Mouse (Mus musculus) liver, embryonic 11.5 days (tissue): ENCODE measurements around the gene Scgb2b3. TPM values are rescaled to one million over a fixed set of nuclear protein-coding genes. Genes with fewer than 3 reads are reported as not detected.

Source experiments
- ATAC-seq: fragments of 200-750 bp; cut with Nextera tagmentation; replicated peaks from 2 replicates; pipeline ENCODE4 v1.8.0; 2017; ENCODE audit warnings: moderate number of reproducible peaks, mild to moderate bottlenecking, moderate TSS enrichment, moderate library complexity; ENCODE audit not compliant: low FRiP score
- DNase-seq: peaks from one replicate; pipeline ENCODE4 v3.0.0-alpha.2; 2017; ENCODE audit warnings: low spot score
- H3K27ac ChIP-seq: fragments of 300-500 bp; sonication (generic); 2 replicates; pipeline ENCODE4 v1.5.1; 2014; ENCODE audit warnings: mild to moderate bottlenecking, low read depth, low read length, control low read depth
- H3K27me3 ChIP-seq: fragments of 300-500 bp; sonication (generic); replicated peaks from 2 replicates; pipeline ENCODE4 v1.6.1; 2014; ENCODE audit warnings: low read length, mixed read lengths; ENCODE audit not compliant: control insufficient read depth, insufficient read depth
- H3K36me3 ChIP-seq: fragments of 300-500 bp; sonication (generic); 2 replicates; pipeline ENCODE4 v1.6.1; 2014; ENCODE audit warnings: mild to moderate bottlenecking, low read length, moderate library complexity, mixed read lengths; ENCODE audit not compliant: control insufficient read depth, insufficient read depth
- H3K4me1 ChIP-seq: fragments of 300-500 bp; sonication (generic); replicated peaks from 2 replicates; pipeline ENCODE4 v1.6.1; 2014; ENCODE audit warnings: low read length, mixed read lengths; ENCODE audit not compliant: control insufficient read depth, insufficient read depth
- H3K4me2 ChIP-seq: fragments of 300-500 bp; sonication (generic); 2 replicates; pipeline ENCODE4 v1.6.1; 2014; ENCODE audit warnings: mild to moderate bottlenecking, control low read depth, moderate library complexity
- H3K4me3 ChIP-seq: fragments of 300-500 bp; sonication (generic); 2 replicates; pipeline ENCODE4 v1.5.1; 2014; ENCODE audit warnings: low read depth, low read length, control low read depth
- H3K9ac ChIP-seq: fragments of 300-500 bp; sonication (generic); 2 replicates; pipeline ENCODE4 v1.6.1; 2014; ENCODE audit warnings: low read depth, low read length, control low read depth
- H3K9me3 ChIP-seq: fragments of 300-500 bp; sonication (generic); 2 replicates; pipeline ENCODE4 v1.6.1; 2016; ENCODE audit warnings: low read length, inconsistent platforms, mixed read lengths; ENCODE audit not compliant: control insufficient read depth
- WGBS: fragments of 180-500 bp; shearing (Covaris S2); extraction: QIAGEN DNeasy Blood & Tissue Kit; methylation state at CpG from one replicate; pipeline ENCODE4 v1.1.7; 2014; 5-methylcytosine and 5-hydroxymethylcytosine counted together
- polyA plus RNA-seq: library from polyadenylated mRNA; unstranded; fragments of >200 nt; fragmentation: Nextera tagmentation; extraction: Ambion mirVana; gene quantifications from 2 replicates; pipeline ENCODE4 v1.2.1, GENCODE M21; 2014

Gene Scgb2b3
- not detected in 2 replicates for polyA plus RNA-seq

GRCm38 (mm10) chr7:31362022-31362560, at the start of gene Scgb2b3:
Scgb2b3 (minus strand) TSS chr7:31362072.
- H3K9me3 ChIP-seq, result peaks cover 20% of the 10 kb centered on the region
- DNase-seq, result no peak

GRCm38 (mm10) chr7:31375292-31375691, 13.4 kb upstream of the Scgb2b3 start, which contains the start of gene Scgb1b3:
Scgb1b3 (plus strand) TSS chr7:31375592.
- Histone ChIP-seq H3K27ac (no peak within 1 kb of the TSS), H3K9me3 (peaks cover 23% of the 10 kb centered on the region), H3K4me2 (no peak within 1 kb of the TSS), H3K4me1 (no peaks in the 10 kb centered on the region), H3K27me3 (no peaks in the 10 kb centered on the region), H3K4me3 (no peak within 1 kb of the TSS), H3K36me3 (no peaks in the 10 kb centered on the region), H3K9ac (no peak within 1 kb of the TSS)
- 57% methylated on average over 3 of the region's 3 CpGs for WGBS
- ATAC-seq (no peak), DNase-seq (no peak)

More at GRCm38 (mm10) chr7:31362022-31362560, at the start of gene Scgb2b3:
- Histone ChIP-seq H3K4me1 (no peaks in the 10 kb centered on the region), H3K27ac (no peak within 1 kb of the TSS), H3K4me3 (no peak within 1 kb of the TSS), H3K27me3 (no peaks in the 10 kb centered on the region), H3K9ac (no peak within 1 kb of the TSS), H3K36me3 (no peaks in the 10 kb centered on the region), H3K4me2 (no peak within 1 kb of the TSS)
- ATAC-seq, result no peak
- WGBS, result 62% methylated on average over 4 of the region's 4 CpGs

Other genes with a start within 250 kb of the Scgb2b3 start
- gene Hpn, start 246.8 kb downstream of the Scgb2b3 start, polyA plus RNA-seq, result 36.6 and 38.3 TPM in 2 replicates
- 0.57 and 1.0 TPM in 2 replicates for gene Scn1b, start 235.1 kb downstream of the Scgb2b3 start, polyA plus RNA-seq
- gene Gramd1a, start 206.2 kb downstream of the Scgb2b3 start, polyA plus RNA-seq, result 40.9 and 47.6 TPM in 2 replicates
- gene Scgb2b2, start 71.6 kb downstream of the Scgb2b3 start, polyA plus RNA-seq, result not detected in 2 replicates
- not detected in 2 replicates for gene Scgb1b2, start 70.3 kb downstream of the Scgb2b3 start, polyA plus RNA-seq
- not detected in 2 replicates for gene Scgb1b3, start 13.5 kb upstream of the Scgb2b3 start, polyA plus RNA-seq